Mouse (Mus musculus): ENCODE measurements around the gene Tob2. TPM values are rescaled to one million over a fixed set of nuclear protein-coding genes. Genes with fewer than 3 reads are reported as not detected.
A peak's percentile ranks its signal among the peaks of the same experiment; 100 is the strongest.

The Tob2 gene
- total RNA-seq, 1 experiment from 2014 or later, result 44.3 TPM

DNA sequence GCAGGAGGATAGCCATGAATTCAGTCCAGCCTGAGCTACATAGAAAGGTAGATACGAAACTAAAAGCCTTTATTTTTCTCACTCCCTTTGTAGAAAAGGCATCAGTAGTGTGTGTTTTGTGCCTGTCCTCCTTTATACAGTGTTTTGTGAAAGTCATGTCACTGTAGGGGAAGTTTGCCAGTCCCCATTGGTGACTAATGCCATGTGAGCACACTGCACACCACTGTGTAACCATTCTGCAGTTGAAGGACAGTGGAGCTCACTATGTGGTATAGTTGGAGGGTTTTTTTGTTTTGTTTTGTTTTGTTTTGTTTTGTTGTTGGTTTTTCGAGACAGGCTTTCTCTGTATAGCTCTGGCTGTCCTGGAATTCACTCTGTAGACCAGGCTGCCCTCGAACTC is 40.2 kb downstream of the Tob2 start:
- no peak for ATAC-seq (ENCODE audit: extremely low read depth, insufficient number of reproducible peaks, low FRiP score, poor library complexity, severe bottlenecking)

DNA sequence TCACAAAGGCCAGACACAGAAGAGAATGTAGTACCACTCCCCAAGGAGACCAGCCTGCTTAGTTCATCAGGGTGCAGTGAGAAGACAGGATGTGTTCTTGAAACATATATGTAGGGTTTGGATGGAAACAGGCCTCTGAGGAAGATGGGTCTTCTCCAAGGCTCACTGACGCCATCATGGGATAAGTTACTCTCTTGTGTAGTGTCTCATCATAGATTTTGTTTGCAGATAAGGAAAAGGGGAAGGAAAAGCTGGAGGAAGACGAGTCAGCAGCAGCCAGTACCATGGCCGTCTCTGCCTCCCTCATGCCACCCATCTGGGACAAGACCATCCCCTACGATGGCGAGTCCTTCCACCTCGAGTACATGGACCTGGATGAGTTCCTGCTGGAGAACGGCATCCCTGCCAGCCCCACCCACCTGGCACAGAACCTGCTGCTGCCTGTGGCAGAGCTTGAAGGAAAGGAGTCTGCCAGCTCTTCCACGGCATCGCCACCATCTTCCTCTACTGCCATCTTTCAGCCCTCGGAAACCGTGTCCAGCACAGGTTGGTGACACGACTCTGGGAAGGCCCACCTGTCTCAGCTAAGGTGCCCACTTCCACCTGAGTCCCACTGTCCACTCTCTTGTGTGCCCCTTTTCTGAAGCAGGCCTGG is 43.8 kb downstream of the Tob2 start:
- no peak for ATAC-seq (ENCODE audit: extremely low read depth, insufficient number of reproducible peaks, low FRiP score, poor library complexity, severe bottlenecking)

DNA sequence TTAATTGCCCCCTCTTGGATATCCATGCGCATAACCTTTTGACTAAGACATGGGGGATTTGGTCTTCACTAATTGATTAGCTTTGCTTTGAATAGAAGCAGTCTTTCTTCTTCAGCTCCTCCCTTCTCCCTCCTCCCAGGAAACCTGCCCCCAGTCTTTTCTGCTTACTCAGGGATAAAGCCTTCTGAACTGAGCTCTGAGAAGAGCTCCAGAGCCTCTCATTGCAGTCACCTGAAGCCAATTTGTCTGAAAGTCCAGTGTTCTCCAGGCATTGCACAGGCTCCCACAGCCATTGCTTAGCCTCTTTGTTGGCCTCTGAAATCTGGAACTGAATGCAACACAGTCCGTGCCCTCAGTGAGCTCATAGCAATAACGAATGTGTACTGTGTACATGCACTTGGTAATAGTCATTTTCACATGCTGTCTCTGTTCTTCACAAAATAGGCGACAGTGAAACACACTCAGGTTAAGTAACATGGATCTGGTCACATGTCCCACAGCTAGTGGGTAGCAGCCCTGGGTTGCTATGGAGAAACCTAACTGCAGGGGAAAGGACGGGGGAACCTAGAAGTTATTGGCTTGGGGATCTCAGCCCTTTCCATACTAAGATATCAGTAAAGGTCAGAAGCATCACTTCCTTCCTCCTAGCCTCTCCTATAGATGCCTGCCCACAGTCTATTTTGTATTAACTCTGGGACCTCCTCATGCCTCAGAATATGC is 44.5 kb downstream of the Tob2 start:
- ATAC-seq (ENCODE audit: extremely low read depth, insufficient number of reproducible peaks, low FRiP score, poor library complexity, severe bottlenecking), result no peak

DNA sequence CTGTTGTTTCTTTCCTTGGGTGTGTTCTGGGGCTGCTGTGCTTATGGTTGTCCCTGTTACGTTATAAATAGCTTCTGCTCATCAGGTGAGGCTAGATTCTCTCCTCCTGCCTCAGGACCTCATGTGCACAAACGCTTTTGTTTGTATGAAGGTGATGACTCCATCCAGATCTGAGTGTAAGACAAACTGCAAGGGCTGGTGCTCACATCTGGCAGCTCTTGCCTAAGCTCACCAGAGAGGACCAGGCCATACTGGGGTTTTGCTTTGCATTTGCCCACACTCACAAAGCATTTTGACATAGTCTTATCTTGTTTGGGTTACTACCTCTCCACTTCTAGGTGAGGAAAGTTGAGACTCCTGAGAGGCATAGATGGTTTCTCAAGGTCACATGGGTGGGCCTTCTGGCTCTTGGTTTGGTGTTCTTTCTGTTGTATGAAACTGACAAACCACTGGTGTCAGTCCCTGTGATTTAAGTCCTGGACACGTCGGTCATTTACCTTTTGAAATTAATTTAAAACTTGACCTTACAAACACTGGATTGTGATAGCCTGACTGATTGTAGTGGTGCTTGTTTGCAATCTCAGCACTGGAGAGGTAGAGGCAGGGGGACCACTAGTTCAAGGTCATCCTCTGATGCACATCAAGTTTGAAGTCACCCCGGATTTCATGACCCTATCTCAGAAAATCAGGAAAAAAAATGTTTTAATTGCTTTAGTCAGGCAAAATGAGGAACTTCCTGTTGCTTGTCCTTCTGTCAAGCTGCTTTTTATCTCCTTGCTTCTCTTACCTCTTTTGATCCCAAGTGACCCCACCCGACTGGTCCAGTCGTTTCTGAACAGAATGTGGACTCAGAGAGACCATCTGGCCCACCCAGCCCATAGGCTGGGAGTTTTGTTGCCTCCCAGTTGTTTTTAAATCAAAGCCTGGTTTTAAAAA is 45.6 kb downstream of the Tob2 start:
- ATAC-seq (ENCODE audit: extremely low read depth, insufficient number of reproducible peaks, low FRiP score, poor library complexity, severe bottlenecking), result no peak

DNA sequence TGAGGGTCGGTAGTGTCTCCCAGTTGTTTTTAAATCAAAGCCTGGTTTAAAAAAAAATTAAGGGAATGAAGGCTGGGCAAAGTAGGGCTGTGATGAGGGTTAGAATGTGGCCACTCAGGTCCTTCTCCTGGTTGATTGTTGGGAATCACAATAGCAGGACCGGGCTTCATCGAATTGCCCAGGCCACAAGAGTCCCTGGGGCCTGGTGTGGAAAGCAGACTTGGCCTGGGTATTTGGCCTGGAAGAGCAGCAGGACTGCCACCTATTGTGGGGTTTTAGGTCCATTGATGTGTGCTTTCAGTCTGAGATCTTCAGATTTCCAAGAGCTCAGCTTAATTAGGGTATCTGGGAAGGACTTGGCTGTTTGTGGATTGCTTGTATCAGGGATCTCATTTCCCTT is 46.3 kb downstream of the Tob2 start:
- ATAC-seq (ENCODE audit: extremely low read depth, insufficient number of reproducible peaks, low FRiP score, poor library complexity, severe bottlenecking), result no peak

DNA sequence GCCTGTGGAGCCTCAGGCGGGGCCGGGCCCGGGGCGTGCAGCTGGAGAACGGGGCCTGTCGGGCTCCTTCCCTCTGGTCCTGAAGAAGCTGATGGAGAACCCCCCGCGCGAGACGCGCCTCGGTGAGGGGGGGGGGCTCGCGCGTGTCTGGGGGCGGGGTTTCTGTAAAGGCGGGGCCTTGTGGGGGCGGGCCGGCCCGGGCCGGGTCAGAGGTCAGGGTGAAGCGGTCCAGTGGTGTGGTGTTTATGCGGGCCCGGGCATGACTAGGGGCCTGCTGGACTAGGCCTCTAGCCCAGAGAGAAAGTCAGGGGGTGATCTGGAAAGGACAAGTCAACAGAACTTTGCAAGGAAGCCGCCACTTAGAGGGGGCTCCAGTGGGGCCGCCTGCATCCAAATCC is 47.0 kb downstream of the Tob2 start:
- no peak for ATAC-seq (ENCODE audit: extremely low read depth, insufficient number of reproducible peaks, low FRiP score, poor library complexity, severe bottlenecking)

DNA sequence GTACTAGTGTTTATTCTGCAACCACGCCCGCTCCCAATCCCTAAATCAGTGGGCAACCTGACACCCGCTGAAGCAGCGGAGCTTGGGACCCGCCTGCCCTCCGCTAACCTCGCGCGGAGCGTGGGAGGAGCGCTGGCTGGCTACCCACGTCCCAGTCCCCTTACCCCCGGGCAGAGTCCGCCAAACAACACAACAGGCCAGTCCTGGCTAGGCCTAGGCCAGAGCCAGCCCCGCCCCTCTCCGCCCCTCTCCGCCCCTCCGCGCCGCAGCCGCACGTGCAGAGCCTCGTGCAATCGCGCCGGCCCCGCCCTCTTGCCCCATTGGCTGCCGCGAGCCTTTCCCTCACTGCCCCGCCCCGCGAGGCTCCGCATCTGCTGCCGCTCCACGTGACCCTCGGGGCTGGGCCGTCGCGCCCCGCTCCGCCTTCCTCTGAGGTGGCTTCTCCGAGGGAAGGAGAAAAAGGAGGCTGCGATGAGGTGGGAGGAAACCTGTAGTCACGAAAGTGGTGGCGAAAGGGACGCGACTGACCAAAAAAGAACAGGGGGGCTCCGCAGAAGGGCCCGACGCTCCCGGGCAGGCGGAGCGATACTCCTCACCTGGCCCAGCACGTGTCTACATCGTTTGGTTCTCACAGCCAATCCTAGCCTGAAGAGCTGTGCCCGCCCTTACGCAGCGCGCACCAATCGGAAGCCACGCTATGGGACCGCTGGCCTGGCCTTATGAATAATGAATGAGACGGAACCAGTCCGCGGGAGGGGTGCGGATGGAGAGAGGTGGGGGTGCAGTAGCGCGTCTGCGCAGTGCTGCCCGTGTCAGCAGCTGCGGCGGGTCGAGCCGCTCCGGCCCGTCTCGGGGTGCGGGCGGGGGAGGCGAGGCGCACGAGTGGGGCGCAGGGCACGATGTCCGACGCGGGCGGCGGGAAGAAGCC is 47.7 kb downstream of the Tob2 start:
- peak; percentile 93 for ATAC-seq (ENCODE audit: extremely low read depth, insufficient number of reproducible peaks, low FRiP score, poor library complexity, severe bottlenecking)

DNA sequence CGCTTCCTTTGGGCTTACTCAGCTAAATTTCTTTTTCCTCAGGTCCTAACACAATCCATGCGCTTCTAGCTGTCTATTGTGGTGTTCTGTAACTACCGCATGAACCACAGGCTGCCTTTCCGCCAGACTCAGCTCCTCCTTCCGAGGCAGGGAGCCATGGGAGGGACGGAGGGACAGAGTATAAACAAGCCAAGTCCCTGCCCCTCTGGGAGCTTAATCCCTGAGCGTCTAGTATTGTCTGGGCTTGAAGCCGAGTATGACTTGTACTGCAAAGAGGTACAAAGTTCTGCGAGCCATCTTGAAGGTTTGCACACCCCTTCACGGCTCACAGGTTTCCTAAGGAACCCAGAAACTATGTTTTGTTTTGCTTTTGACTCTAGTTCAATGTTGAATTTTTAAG is 48.4 kb downstream of the Tob2 start:
- no peak for ATAC-seq (ENCODE audit: extremely low read depth, insufficient number of reproducible peaks, low FRiP score, poor library complexity, severe bottlenecking)

DNA sequence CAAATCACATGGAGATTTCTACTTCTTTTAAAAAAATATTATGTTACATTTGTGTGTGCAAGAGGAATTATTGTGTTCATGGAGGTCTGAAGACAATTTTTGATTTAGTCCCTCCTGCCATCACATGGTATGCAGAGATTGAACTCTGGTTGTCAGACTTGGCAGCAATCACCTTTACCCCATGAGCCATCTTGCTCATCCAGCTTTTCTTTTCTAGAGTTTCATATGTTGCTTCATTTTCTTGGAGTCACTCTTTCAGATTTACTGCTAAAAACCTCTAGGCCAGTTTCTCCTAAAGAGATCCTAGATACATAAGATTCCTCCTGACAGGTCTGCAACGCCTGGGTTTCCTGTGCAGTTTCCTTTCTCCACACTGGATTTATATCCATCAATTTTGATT is 49.0 kb downstream of the Tob2 start:
- ATAC-seq (ENCODE audit: extremely low read depth, insufficient number of reproducible peaks, low FRiP score, poor library complexity, severe bottlenecking), result no peak

DNA sequence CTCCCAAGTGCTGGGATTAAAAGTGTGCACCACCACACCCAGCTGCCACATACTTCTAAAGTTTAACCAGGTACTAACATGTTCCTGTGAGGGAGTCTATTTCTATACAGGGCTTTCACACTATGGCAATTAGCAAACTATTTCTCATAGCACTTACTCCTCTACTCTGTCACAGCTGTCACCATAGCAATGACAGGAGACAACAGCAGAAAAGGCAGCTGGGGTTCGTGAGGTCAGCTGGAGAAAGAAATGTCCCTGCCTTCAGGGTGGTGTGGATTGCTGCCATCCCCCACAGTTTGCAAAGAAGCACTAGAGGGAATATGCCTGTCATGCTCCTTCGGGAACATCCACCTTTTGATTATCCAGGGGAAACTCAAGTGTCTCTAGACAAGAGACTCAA is 49.8 kb downstream of the Tob2 start:
- no peak for ATAC-seq (ENCODE audit: extremely low read depth, insufficient number of reproducible peaks, low FRiP score, poor library complexity, severe bottlenecking)

DNA sequence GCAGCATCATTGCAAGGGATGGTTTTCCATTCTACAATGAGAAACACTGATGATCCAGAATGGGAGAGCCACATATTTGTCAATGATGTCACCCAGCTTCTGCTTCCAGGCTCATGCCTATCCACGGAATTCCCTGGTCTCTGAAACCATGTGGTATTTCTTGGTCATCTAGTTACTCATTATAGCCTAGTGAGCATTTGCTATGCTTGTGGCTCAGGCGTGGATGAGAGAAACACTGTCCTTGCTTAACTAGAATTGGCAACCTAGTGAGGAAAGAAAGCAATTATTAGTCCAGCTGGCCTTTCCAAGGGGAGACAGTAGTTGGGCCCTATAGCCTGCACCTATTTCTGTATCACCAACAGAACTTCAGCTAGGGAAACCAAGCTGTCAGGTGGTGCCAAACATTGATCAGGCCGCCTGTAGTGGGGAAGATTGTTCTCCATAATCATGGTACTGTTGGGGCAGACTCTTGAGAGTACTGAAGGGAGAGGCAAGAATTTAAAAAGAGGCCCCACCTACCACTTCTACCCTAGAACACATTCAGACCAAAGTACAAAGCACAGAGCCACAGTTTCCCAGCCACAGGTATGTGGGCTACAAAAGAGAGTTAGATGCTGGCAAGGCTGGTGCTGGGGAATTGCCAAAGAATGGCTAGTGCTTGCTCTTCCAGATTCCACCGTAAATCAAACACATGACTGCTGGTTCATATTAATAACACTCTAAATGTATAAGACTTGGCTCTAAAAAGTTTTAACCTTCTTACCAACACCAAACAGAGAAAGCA is 51.8 kb downstream of the Tob2 start:
- ATAC-seq (ENCODE audit: extremely low read depth, insufficient number of reproducible peaks, low FRiP score, poor library complexity, severe bottlenecking), result no peak

DNA sequence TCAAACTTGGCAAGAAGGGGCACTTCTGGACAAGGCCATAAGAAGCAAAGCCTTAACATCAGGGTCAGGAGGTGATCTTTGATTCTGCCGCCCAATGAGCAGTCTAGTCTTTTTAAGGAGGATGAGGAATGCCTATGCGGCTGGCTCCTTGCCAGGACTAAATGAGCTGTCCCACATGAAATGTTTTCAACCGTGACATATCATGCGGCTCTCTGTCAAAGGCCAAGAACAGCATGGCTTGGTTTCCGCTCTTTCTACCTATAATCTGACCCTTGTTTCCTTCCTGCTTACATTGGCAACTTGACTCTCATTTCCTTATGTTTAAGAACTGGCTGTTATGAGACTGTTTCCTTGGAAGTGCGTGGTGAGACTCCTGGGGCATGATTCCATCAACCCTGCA is 53.0 kb downstream of the Tob2 start:
- no peak for ATAC-seq (ENCODE audit: extremely low read depth, insufficient number of reproducible peaks, low FRiP score, poor library complexity, severe bottlenecking)

DNA sequence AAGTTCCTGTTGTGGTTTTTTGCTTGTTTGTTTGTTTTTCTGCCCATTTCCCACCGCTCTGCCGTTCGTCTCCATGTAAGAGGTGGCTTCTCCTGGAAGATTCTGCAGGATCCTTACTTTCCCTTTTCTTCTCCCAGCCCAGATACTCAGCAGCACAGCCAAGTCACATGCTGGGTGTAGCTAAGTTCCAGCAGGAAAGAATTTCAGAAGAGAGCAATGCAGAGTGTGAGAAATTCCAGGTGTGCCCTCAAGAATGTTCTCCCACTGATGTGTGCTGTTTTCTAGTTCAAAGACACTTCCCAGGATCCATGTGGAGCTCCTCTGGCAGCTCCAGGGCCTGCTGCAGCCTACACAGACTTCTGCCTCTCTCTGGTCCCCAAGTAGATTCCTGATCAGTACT is 53.7 kb downstream of the Tob2 start:
- no peak for ATAC-seq (ENCODE audit: extremely low read depth, insufficient number of reproducible peaks, low FRiP score, poor library complexity, severe bottlenecking)

DNA sequence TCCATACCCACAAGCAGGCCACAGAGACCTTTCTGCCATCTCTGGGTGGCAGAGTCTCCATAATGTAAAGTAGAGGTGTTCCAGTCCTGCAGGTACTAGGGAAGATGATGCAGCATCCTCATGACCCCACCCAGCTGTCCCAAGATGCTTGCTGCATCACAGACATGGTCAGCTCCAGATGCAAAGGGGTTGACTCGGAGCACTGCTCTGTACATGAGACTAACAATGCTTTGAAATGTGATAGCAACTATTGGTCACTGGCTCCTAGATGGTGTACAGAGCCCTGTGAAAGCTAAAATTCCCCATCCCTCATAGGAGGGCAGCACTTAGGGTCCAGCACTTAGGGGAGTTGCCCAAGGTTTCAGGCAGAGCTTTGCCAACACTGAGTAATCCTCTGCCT is 54.4 kb downstream of the Tob2 start:
- no peak for ATAC-seq (ENCODE audit: extremely low read depth, insufficient number of reproducible peaks, low FRiP score, poor library complexity, severe bottlenecking)

DNA sequence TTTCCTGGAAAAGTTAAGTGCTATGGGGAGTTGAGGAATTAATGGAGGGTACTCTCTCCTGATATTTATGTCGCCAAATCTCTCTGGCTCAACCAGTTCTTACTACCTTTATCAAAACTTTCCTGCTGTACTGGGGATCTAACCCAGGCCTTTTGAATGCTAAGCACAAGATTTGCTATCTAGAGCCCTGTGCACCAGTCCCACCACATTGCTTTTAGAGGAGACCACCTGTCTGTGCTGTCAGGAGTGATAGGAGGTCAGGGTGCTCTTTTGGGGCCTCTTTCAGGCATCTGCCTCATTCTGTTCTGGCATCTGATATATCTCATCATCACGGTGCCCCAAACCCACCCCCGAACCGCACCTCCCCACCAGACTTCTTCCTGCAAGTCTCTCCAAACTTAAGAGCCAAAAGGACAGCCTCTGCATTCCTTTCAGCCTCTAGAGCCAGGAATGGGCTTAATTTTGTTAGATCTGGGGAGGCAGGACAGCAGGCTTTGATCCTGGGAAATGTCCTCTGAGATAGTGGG is 55.1 kb downstream of the Tob2 start:
- ATAC-seq (ENCODE audit: extremely low read depth, insufficient number of reproducible peaks, low FRiP score, poor library complexity, severe bottlenecking), result no peak

DNA sequence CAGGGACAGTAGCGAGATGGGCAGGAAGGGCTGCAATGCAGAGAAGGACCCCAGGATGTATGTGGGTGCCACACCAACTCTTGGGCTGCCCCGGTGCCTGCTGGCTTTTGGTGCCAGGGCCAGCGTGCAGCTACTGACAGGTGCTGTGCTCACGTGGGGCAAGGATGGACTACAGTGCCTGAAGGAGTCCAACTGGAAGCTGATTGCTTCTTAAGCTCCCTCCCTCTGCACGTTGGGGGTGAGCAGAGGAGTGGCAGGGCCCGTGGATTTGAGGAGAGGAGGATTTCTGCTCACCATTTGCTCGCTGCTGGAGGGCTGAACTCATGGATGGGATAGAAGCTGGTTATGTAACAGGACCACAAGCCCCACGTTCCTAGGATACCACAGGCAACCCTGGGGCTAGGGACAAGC is 55.6 kb downstream of the Tob2 start:
- no peak for ATAC-seq (ENCODE audit: extremely low read depth, insufficient number of reproducible peaks, low FRiP score, poor library complexity, severe bottlenecking)

DNA sequence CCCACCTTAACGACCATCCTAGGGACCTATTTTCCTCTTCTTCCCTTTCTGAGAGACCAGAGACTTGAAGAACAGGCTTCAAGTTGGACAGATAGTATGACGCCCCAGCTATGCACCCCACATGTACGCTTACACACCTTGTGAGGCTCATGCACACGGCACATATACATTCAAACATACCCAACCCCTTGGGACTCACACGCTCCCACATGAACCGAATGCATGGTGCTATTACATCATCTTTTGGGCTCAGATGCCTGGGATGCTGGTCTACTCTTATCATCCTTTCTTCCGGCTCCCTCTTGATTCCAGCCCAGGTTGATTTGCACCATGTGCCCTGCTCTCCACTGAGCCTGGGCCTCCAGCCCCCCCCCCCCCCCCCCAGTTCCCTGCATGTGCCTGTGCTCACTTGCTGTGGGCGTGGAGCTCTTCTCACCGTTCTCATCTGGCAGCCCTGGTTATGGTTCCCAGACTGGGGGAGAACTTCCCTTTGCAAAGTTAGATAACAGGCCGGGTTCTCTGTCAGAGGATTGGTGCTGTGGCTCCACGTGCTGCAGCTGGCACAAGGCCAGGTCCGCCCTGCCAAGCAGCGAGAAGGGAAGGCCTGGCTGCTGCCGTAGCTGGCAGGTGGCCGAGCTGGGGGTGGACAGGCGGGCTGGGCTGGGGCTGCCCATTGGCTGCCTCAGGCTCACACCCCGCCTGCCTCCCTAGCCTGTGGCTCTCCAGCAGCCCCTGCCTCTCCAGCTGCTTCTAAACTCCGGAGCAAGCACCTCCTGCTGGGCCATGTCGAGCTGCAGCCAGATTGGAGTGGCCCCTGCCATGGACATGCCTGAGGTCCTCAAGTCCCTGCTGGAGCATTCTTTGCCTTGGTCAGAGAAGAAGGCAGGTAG is 56.4 kb downstream of the Tob2 start, which contains the start of gene Tef:
Tef (plus strand) TSS at position 421 of the 890 bp plus-strand sequence.
- ATAC-seq (ENCODE audit: extremely low read depth, insufficient number of reproducible peaks, low FRiP score, poor library complexity, severe bottlenecking), result peak; percentile 71
